Mouse (Mus musculus) small intestine, adult 2 months (tissue): ENCODE measurements around the gene Lrp10.

Experiments
- CTCF ChIP-seq: fragments of 200-500 bp; IDR thresholded peaks from 2 replicates; pipeline ENCODE4 v1.5.1; 2012; ENCODE audit warnings: low read depth, mild to moderate bottlenecking, control low read depth, inconsistent platforms, low read length, moderate library complexity, mixed read lengths; ENCODE audit not compliant: insufficient replicate concordance, insufficient read length; ENCODE audit errors: extremely low read depth
- POLR2A ChIP-seq: fragments of 200-500 bp; IDR thresholded peaks from 2 replicates; pipeline ENCODE4 v1.6.1; 2012; ENCODE audit warnings: low read depth, mild to moderate bottlenecking, control low read depth, inconsistent platforms, low read length, moderate library complexity

DNA sequence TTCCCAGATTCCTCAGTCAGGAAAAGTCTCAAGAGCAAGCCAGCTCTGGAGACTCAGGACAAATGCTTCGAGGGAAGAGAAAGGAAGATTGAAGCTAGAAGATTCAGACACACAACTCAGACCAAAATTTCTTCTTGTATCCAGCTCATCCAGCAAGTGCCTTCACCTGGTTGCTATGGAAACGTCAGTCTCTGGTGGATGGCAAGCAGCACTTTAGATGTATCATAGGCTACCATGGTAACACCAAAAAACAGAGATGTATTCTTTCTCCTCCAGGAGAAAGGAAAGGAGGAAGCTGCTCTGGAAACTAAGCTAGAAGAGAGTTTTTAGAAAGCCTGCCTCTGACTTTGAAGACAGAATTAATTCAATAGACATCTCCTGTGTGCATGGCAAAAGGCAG, 23.8 kb downstream of the Lrp10 start:
- TF ChIP-seq POLR2A = no peak
- no peak for TF ChIP-seq CTCF
